Mouse (Mus musculus) CD8-positive naive resting alpha-beta T cell, adult 2 months (primary cell): ENCODE measurements around the gene Irak1bp1.

ENCODE experiments used
- DNase-seq, 2 experiments: peaks; one replicate each; pipeline ENCODE4 v3.0.0; 2022; ENCODE audit warnings: low read depth in 2 of 2, low spot score in 2 of 2

Irak1bp1 gene

GRCm38 (mm10) chr9:82877078-82877477, 47.7 kb downstream of the Irak1bp1 start:
- no peak for DNase-seq

GRCm38 (mm10) chr9:82884177-82884576, 54.8 kb downstream of the Irak1bp1 start:
- no peak for DNase-seq

- no peak for DNase-seq
Observed at GRCm38 (mm10) chr9:82888645-82889044, 59.3 kb downstream of the Irak1bp1 start.
